Mouse (Mus musculus): Measurements from ENCODE around the gene Wdr62.

GRCm38 (mm10) chr7:30221433-30221832 lies 58.8 kb downstream of the Wdr62 start:
- TF ChIP-seq CTCF (IDR thresholded peaks at IDR 0.05; ENCODE audit: low read depth) (no peak), EP300 (IDR thresholded peaks at IDR 0.05; ENCODE audit: low read depth) (no peak)
